Mouse (Mus musculus) heart, embryonic 11.5 days (tissue): ENCODE measurements at regions not wholly inside any gene's neighbourhood (a gene's known extent, or its start where the extent isn't known, plus 50 kb on each side); places are given as distances from the start of the nearest gene placed in this dataset.

ENCODE experiments used
- ATAC-seq: fragments of 200-750 bp; cut with Nextera tagmentation; replicated peaks from 2 replicates; pipeline ENCODE4 v1.8.0; 2017; ENCODE audit warnings: moderate library complexity; ENCODE audit not compliant: insufficient number of reproducible peaks, low FRiP score, low TSS enrichment
- H3K27ac ChIP-seq: fragments of 300-500 bp; sonication (generic); 2 replicates; pipeline ENCODE4 v1.5.1; 2014; ENCODE audit warnings: mild to moderate bottlenecking, low read depth, low read length
- H3K27me3 ChIP-seq: fragments of 300-500 bp; sonication (generic); 2 replicates; pipeline ENCODE4 v1.6.1; 2014; ENCODE audit warnings: mild to moderate bottlenecking, low read length, mixed read lengths; ENCODE audit not compliant: control insufficient read depth, insufficient read depth
- H3K36me3 ChIP-seq: fragments of 300-500 bp; sonication (generic); 2 replicates; pipeline ENCODE4 v1.6.1; 2014; ENCODE audit warnings: mild to moderate bottlenecking, low read length, moderate library complexity, mixed read lengths; ENCODE audit not compliant: control insufficient read depth, insufficient read depth
- H3K4me1 ChIP-seq: fragments of 300-500 bp; sonication (generic); 2 replicates; pipeline ENCODE4 v1.6.1; 2014; ENCODE audit warnings: low read length; ENCODE audit not compliant: control insufficient read depth, insufficient read depth
- H3K4me2 ChIP-seq: fragments of 300-500 bp; sonication (generic); 2 replicates; pipeline ENCODE4 v1.6.1; 2014; ENCODE audit warnings: mild to moderate bottlenecking, moderate library complexity
- H3K4me3 ChIP-seq: fragments of 300-500 bp; sonication (generic); 2 replicates; pipeline ENCODE4 v1.5.1; 2014; ENCODE audit warnings: low read depth, low read length
- H3K9ac ChIP-seq: fragments of 300-500 bp; sonication (generic); 2 replicates; pipeline ENCODE4 v1.6.1; 2014; ENCODE audit warnings: mild to moderate bottlenecking, low read depth, low read length, moderate library complexity
- H3K9me3 ChIP-seq: fragments of 300-500 bp; sonication (generic); replicated peaks from 2 replicates; pipeline ENCODE4 v1.6.1; 2016; ENCODE audit warnings: low read length; ENCODE audit not compliant: control insufficient read depth
- WGBS: fragments of 180-500 bp; shearing (Covaris S2); extraction: QIAGEN DNeasy Blood & Tissue Kit; methylation state at CpG from one replicate; pipeline ENCODE4 v1.1.7; 2014; ENCODE audit not compliant: insufficient replicate concordance; 5-methylcytosine and 5-hydroxymethylcytosine counted together

GRCm38 (mm10) chr9:46760247-46760646 is 238.3 kb upstream of the Gm4791 start:
- H3K27ac ChIP-seq: no peak overlapping the region
- no peak overlapping the region for H3K4me2 ChIP-seq
- WGBS: 71% methylated on average over 3 of the region's 4 CpGs
- H3K4me1 ChIP-seq: no peaks in the 10 kb centered on the region
- no peak overlapping the region for H3K9ac ChIP-seq
- H3K27me3 ChIP-seq: no peaks in the 10 kb centered on the region
- H3K4me3 ChIP-seq: no peak overlapping the region
- no peaks in the 10 kb centered on the region for H3K36me3 ChIP-seq
- H3K9me3 ChIP-seq: no peaks in the 10 kb centered on the region
- no peak for ATAC-seq

- ATAC-seq: no peak
- Histone ChIP-seq H3K4me1 (no peaks in the 10 kb centered on the region), H3K9me3 (no peaks in the 10 kb centered on the region), H3K27ac (no peak overlapping the region), H3K4me2 (no peak overlapping the region), H3K27me3 (peaks cover 3% of the 10 kb centered on the region; the same call in 1 of the 2 replicates), H3K9ac (no peak overlapping the region), H3K4me3 (no peak overlapping the region), H3K36me3 (no peaks in the 10 kb centered on the region)
- 70% methylated on average over 6 of the region's 6 CpGs for WGBS
These were observed 241.4 kb upstream of the Gm4791 start for GRCm38 (mm10) chr9:46757005-46757672.

- ATAC-seq: no peak
- Histone ChIP-seq H3K4me1 (no peaks in the 10 kb centered on the region), H3K4me3 (no peak overlapping the region), H3K9me3 (no peaks in the 10 kb centered on the region), H3K27me3 (peaks cover 7% of the 10 kb centered on the region; the same call in 1 of the 2 replicates), H3K36me3 (no peaks in the 10 kb centered on the region), H3K9ac (no peak overlapping the region), H3K4me2 (no peak overlapping the region), H3K27ac (no peak overlapping the region)
- 41% methylated on average over 5 of the region's 5 CpGs for WGBS
These were observed 246.6 kb upstream of the Gm4791 start for GRCm38 (mm10) chr9:46751981-46752380.

GRCm38 (mm10) chr9:46749441-46749840 is 249.1 kb upstream of the Gm4791 start:
- H3K9me3 ChIP-seq: no peaks in the 10 kb centered on the region
- H3K4me3 ChIP-seq: no peak overlapping the region
- H3K9ac ChIP-seq: no peak overlapping the region
- ATAC-seq: no peak
- WGBS: 77% methylated on average over 6 of the region's 6 CpGs
- no peak overlapping the region for H3K4me2 ChIP-seq
- H3K27ac ChIP-seq: no peak overlapping the region
- no peaks in the 10 kb centered on the region for H3K4me1 ChIP-seq
- peaks cover 7% of the 10 kb centered on the region; the same call in 1 of the 2 replicates for H3K27me3 ChIP-seq
- H3K36me3 ChIP-seq: no peaks in the 10 kb centered on the region

- H3K9ac ChIP-seq: no peak overlapping the region
- no peak overlapping the region for H3K4me3 ChIP-seq
- no peak for ATAC-seq
- peaks cover 4% of the 10 kb centered on the region; the same call in 1 of the 2 replicates for H3K27me3 ChIP-seq
- no peak overlapping the region for H3K4me2 ChIP-seq
- H3K27ac ChIP-seq: no peak overlapping the region
- no peaks in the 10 kb centered on the region for H3K9me3 ChIP-seq
- 67% methylated on average over 3 of the region's 3 CpGs for WGBS
- H3K36me3 ChIP-seq: no peaks in the 10 kb centered on the region
- no peaks in the 10 kb centered on the region for H3K4me1 ChIP-seq
These were observed 252.3 kb upstream of the Gm4791 start for GRCm38 (mm10) chr9:46746266-46746665.

- Histone ChIP-seq H3K27ac (no peak overlapping the region), H3K4me3 (no peak overlapping the region), H3K36me3 (no peaks in the 10 kb centered on the region), H3K9me3 (no peaks in the 10 kb centered on the region), H3K9ac (no peak overlapping the region), H3K27me3 (no peaks in the 10 kb centered on the region; the same call in 1 of the 2 replicates), H3K4me1 (peaks cover 3% of the 10 kb centered on the region; the same call in 1 of the 2 replicates), H3K4me2 (no peak overlapping the region)
- ATAC-seq: no peak
- WGBS: 70% methylated on average over 4 of the region's 4 CpGs
These were observed 258.0 kb upstream of the Gm4791 start for GRCm38 (mm10) chr9:46740496-46740895.

- Histone ChIP-seq H3K4me1 (peaks cover 3% of the 10 kb centered on the region; the same call in 1 of the 2 replicates), H3K4me3 (no peak overlapping the region), H3K4me2 (no peak overlapping the region), H3K36me3 (no peaks in the 10 kb centered on the region), H3K27ac (no peak overlapping the region), H3K9me3 (no peaks in the 10 kb centered on the region), H3K9ac (no peak overlapping the region), H3K27me3 (no peaks in the 10 kb centered on the region; the same call in 1 of the 2 replicates)
- WGBS: 47% methylated on average over 3 of the region's 3 CpGs
- ATAC-seq: no peak
These were observed 259.2 kb upstream of the Gm4791 start for GRCm38 (mm10) chr9:46739341-46739740.

GRCm38 (mm10) chr9:46738634-46739033 is 259.9 kb upstream of the Gm4791 start:
- Histone ChIP-seq H3K9me3 (no peaks in the 10 kb centered on the region), H3K9ac (no peak overlapping the region), H3K4me2 (no peak overlapping the region), H3K36me3 (no peaks in the 10 kb centered on the region), H3K4me1 (peaks cover 3% of the 10 kb centered on the region; the same call in 1 of the 2 replicates), H3K27ac (no peak overlapping the region), H3K4me3 (no peak overlapping the region), H3K27me3 (peaks cover 2% of the 10 kb centered on the region; the same call in 1 of the 2 replicates)
- WGBS: 58% methylated on average over 3 of the region's 3 CpGs
- ATAC-seq: no peak

GRCm38 (mm10) chr9:46738056-46738455 is 260.5 kb upstream of the Gm4791 start:
- 58% methylated on average over 4 of the region's 4 CpGs for WGBS
- Histone ChIP-seq H3K4me2 (no peak overlapping the region), H3K4me1 (peaks cover 3% of the 10 kb centered on the region; the same call in 1 of the 2 replicates), H3K9me3 (no peaks in the 10 kb centered on the region), H3K36me3 (no peaks in the 10 kb centered on the region), H3K9ac (no peak overlapping the region), H3K27ac (no peak overlapping the region), H3K4me3 (no peak overlapping the region), H3K27me3 (peaks cover 2% of the 10 kb centered on the region; the same call in 1 of the 2 replicates)
- ATAC-seq: no peak
